Mouse (Mus musculus) liver, postnatal 0 days (tissue): ENCODE data around the gene Anks1b.

Experiments
- CTCF ChIP-seq: sonication (generic); IDR thresholded peaks from 2 replicates; pipeline ENCODE4 v1.5.1; 2016; ENCODE audit warnings: antibody characterized with exemption, low read depth
- EP300 ChIP-seq: IDR thresholded peaks from 2 replicates; pipeline ENCODE4 v1.6.1; 2016; ENCODE audit warnings: antibody characterized with exemption, low read depth, mild to moderate bottlenecking

- TF ChIP-seq CTCF = no peak
- TF ChIP-seq EP300 = no peak
Measured at GRCm38 (mm10) chr10:90880854-90881560, 1007.7 kb downstream of the Anks1b start.
